Mouse (Mus musculus) cerebellum, postnatal 14 days (tissue): ENCODE data around the gene Rabgap1.
"Not testable (repeated sequence)": the region's sequence is repeated elsewhere in the genome, so short reads cannot be mapped to it uniquely, and the experiment has no call there.

Experiments used
- DNase-seq, 2 experiments: peaks; one replicate each; pipeline ENCODE4 v3.0.0; 2021; ENCODE audit warnings: mixed read lengths in 2 of 2

Gene Rabgap1

DNA sequence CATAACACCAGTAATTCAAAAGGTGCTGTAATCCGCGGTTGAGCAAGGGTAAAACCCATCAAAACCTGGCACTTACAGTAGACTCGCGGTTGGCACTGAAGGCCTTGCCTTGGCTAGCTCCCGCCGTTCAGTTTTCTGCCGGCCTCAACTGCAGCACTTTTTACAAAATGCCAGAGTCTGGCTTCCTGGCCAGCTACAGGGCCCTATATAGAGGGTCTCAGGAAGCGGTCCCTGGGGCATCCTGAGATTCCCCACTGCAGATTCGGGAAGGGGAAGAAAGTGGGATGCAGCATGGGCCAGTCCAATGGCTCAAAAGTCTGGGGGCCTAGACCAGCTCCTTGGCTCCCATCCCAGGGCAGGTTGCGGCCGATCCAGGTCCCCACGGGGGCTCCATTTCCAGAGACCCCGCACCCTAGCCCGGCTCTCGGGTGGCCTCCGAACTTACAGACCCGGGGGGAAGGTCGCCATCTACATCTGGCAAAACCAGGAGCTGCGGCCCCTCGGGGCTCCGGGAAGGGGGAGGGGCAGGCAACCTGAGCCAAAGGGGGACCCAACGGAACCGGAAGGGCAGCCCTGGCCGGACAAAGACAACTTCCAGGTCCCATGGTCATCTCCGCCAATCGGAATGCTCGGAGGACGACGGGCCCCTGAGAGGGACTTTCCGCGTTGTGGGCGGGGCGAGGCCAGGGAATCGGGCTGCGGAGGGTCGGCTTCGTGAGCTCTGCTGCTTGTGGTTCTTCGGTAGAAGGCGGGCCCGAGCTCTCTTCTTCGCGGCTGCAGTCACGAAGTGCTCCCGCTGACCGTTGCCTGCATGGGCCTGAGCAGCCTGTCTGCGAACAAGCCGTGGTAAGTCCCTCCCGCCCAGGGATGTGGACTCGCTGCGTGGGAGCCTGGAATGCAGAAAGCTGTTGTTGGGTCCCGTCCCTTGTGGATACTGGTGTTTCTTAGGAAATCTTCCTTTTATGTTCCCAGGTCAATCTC is at the start of gene Rabgap1, which contains the start of the genes Zbtb26 and Zbtb6:
TSS of gene Rabgap1 (plus strand) at position 669 of the 981 bp plus-strand sequence.
TSS of gene Zbtb26 (minus strand) at position 525 of the 981 bp plus-strand sequence.
TSS of gene Zbtb6 (minus strand) at position 561 of the 981 bp plus-strand sequence.
- DNase-seq = peak; percentile 96 to 97

DNA sequence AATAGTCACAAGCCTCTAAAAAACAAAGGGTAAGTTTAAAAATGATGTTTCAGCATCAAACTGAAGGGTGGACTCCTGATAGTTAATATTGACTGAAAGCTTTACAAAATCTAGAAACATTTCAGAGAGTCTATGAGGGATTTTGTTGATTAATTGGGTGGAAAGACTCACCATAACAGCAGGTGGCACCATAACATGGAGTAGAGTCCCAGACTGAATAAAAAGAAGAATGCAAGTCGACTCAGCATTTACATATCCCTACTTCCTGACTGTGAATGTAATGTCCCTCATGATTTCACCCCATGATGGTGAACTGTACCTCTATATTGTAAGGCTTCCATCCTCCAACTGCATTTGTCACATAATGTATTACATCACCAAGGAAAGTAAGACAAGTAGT is 47.5 kb upstream of the Rabgap1 start:
- no peak for DNase-seq

DNA sequence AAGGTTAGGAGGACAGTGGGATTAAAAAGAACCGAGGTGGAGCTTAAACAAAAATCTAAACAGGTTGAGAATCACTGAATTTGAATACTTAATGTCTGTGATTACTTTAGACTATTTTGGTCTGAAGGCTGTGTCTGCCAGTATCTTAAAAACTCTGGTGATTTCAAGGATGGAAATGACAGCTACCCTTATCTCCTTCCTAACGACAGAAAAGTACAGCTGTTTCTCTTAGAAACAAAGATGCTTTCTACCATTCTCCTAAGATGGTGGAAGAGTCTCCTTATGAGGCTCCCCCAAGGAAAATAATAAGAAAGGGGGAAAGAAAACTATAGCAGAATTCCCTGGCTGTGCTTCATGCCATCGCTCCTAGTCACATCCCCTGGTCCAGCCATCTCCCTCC is 21.2 kb upstream of the Rabgap1 start:
- DNase-seq = no peak

DNA sequence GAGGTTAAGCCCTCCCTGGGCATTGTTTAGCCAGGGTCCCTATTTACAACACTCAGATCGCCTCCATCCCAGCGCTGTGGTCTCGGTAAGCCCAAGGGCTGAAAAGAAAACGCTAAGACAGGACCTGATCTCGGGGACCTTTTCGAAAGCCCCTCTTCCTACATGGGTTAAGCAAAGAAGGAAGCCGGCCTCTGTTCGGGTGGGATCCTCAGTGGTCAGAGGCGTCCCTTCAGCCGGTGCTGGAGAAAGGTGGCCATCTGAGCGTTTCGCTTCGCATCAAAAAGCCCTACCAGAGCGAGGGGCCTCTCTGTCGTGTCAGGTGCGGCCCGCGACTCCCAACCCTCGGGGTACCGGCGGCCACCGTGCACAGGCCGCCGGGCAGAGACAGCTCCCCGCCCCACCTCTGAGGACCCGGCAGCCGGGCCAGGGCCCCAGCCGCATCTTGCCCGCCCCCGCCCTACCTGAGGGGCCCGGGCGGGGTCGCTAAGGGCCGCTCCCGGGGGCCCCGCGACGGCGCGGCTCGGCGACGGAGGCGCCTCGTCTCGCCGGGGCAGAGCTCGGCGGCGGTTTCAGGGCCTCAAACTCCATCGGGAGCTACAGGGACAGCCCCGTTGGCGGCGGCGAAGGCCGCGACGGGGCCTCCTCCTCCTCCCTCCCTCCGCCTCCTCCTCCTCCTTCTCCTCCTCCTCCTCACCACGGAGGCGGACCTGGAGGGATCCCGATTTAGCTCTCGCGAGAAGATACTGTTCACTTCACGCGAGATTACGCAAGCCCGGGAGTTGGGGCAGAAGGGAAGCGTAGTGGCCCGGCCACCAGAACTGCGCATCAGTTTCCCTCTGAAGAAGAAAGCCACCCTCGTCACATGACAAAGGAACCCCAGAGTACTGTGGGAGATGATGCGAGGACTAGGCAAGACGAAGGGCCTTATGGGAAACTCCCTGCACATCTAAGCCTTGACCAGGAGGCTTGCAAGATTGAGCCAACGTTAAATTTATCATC is 20.5 kb upstream of the Rabgap1 start, which contains the start of gene Rc3h2:
TSS of gene Rc3h2 (minus strand) at position 598 of the 999 bp plus-strand sequence.
- peak; percentile 95 to 97 for DNase-seq

DNA sequence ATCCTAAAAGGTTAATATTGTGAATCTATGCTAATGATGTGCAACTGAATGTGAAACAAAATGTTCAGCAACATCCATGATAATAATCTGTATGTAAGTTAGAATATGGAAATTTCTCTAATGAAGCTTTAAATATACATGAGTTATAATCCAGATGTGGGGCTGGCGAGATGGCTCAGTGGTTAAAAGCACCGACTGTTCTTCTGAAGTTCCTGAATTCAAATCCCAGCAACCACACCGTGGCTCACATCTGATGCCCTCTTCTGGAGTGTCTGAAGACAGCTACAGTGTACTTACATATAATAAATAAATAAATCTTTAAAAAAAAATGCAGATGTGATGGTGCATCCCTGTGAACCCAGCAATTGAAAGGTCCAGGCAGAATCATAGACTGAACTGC is 19.4 kb upstream of the Rabgap1 start:
- peak in 1 of 2 experiments; percentile 7 for DNase-seq

DNA sequence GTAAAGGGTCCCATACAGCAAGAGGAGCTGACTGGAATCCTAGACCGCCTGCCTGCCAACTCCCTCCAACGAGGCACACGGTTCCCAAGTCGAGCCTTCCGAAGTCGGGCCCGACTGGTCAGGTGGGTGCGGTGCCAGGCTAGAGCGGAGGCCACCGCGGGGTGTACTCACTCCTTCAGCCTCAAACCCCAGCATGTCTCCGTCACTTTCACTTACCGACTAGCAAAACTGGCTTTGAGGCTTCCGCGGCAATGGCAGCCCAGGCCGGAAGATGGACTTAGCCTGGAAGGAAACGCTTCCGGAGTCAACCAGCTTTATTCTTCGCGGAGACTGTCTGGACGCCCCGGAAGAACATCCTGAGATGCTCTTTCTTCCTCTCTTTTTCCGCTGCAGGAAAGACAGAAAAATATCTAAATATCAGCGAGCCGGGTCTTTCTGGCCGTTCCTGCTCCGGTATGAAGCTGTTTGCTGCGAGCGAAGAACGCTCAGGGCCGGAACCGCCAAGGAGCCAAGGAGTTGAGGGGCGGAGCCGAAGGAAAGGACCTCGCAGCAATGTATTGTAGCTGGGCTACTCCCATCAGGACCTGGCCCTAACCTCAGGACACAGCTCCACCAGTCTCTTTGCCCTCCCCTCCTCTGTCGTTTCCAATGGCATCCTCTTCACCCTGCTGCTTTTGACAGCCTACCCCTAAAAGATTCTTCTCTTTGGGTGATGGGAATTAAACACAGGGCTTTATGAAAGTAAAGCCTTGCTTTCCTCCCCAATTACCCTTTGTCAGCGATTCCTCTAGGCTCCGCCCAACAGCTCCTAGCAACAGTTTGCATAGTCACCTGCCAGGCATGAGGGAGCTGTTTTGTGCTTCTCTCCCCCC is 12.2 kb upstream of the Rabgap1 start:
- peak; percentile 85 to 88 for DNase-seq

DNA sequence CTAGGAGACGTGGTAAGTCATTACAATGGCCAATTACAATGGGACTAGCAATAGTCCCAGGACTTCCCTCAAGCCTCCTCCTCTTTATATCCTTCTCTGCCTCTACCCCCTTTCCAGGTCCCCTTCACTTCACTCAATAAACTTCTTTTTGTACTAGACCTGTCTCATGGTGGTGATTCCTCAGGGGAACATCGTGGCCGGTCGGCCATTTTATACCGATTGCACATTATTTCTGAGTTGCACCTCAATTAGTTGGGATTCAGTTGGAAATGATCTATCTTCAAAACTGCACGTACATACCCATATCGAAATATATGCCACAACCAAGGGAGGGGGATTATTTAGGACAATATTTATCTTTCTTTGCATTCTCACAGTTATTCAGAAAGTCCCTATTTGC is 11.5 kb upstream of the Rabgap1 start:
- DNase-seq = peak in 1 of 2 experiments; percentile 12

DNA sequence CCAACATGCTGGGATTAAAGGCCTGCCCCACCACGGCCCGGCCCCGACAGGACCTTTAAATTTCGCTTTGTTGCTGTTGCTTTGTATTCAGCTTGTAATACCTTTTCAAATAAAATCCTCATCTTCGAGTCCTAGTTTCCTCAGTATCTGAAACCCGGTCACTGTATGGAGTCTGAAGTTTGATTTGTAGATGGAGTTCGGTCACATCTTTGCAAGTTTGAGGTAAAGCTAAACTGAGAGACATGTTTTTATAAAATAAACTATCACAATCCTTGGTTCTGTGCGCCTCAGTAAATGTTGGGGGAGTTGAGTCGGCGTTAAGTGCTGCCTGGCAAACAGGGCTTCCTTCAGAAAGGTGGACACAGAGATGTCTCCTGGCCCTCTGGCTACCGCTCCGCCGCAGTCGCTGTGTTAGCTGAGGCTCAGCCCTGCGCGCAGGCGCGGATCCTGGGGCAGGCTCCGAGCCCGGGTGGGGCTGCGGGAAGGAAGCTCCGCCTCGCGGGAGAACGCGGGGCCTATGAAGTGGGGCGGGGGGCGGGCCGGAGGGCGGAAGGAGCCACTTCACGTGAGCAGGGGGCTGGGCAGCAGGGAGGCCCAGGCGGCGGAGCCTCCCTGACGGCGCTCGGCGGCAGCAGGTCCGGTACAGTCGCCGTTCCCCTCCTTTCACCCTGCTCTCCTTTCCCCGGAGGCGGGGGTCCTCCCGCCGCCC is 8.7 kb downstream of the Rabgap1 start:
- DNase-seq = peak; percentile 96

DNA sequence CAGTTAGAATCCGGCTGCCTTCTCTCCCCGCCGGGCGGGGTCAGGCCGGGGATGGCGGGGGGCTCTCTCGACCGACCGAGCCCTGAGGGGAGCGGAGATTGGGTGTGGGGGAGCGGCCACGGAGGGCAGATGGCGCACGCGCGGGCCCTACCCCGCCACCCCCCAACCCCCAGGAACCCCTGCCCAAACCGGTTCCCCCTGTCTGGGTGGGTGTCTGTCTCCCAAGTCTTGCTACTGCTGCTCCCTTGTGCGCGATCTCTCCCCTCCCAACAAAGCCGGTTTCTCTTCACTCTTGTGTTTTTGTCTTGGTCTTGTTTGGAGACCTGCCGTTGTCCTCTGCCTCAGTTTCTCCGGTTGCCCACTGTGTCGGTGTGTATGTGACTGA is 9.3 kb downstream of the Rabgap1 start:
- DNase-seq = no peak

DNA sequence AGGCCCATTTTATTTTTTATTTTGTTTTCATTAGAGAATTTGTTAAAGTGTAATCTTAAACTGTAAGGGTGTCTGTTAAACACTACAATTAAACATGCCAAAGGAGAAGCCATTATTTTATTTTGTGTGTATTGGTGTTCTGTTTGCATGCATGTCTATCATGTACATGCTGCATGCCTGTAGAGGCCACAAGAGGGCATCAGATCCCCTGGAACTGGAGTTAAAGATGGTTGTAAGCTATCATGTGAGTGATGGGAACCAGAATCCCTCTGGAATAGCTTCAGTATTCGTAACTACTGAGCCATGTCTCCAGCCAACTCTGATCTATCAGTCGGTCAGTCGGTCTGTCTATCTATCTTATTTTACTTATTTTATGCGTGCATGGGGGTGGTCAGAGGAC is 17.6 kb downstream of the Rabgap1 start:
- no peak for DNase-seq

DNA sequence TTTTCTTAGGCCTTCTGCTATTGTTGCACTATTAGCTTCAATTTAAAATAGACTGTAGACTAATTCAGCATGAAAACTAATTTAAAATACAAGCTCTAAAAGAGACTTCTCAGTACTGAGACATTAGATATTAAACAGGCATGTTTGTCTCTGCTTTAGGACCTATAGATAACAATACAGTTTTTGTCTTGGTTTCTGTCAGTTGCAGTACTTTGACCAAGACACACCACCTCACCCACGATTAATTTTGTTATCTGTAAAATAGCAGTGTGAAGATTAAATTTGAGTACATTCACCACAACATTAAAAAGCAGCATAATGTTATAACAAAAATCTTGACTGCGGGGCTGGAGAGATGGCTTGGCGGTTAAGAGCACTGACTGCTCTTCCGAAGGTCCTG is 23.2 kb downstream of the Rabgap1 start:
- DNase-seq = no peak

DNA sequence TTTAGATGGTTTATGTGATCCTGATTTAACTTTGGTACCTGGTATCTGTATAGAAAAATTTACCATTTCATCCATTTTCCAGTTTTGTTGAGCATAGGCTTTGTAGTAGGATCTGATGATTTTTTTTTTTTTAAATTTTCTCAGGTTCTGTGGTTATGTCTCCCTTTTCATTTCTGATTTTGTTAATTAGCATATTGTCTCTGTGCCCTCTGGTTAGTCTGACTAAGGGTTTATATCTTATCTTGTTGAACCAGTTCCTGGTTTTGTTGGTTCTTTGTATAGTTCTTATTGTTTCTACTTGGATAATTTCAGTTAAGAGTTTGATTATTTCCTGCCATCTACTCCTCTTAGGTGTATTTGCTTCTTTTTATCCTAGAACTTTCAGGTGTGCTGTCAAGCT is 36.5 kb downstream of the Rabgap1 start:
- no peak for DNase-seq

DNA sequence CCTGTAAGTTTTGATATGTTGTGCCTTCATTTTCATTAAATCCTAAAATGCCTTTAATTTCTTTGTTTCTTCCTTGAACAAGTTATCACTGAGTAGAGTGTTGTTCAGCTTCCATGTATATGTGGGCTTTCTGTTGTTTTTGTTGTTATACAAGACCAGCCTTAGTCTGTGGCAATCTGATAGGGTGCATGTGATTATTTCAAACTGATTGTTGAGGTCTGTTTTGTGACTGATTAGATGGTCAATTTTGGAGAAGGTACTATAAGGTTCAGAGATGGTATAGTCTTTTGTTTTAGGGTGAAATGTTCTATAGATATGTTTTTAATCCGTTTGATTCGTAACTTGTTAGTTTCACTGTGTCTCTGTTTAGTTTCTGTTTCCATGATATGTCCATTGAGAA is 37.0 kb downstream of the Rabgap1 start:
- no peak for DNase-seq

DNA sequence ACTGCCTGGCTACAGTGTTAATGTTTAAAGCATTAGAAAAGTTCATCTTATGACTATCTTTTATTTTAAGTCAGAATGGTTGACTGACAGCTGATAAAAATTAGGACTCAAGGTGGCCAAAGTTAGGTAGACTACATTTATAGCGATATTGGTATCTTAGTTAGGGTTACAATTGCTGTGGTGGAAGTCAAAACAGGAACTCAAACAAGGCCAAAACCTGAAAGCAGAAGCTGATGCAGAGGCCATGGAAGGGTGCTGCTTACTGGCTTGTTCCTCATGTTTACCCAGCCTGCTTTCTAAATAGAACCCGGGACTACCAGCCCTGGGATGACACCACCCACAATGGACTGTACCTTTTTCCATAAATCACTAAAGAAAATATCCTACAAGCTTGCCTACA is 41.1 kb downstream of the Rabgap1 start:
- DNase-seq = no peak

DNA sequence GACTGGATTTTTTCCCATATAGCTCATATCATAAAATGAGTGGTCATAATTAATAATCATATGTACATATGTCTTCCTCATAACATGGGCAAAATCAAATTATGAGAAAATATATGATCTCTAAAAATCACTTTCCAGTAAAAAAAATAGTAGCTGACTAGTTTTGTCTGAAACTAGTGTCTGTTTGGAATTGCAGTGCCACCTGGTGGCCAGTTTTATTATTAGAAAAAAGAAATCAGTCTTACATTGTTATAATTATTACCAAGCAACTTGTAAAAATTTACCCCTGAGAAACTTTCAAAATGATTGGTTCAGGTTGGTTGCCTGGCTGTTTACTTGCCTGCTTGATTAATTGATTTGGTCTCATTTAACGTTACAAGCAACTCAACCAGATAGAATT is 42.3 kb downstream of the Rabgap1 start:
- DNase-seq = peak; percentile 59 to 68

DNA sequence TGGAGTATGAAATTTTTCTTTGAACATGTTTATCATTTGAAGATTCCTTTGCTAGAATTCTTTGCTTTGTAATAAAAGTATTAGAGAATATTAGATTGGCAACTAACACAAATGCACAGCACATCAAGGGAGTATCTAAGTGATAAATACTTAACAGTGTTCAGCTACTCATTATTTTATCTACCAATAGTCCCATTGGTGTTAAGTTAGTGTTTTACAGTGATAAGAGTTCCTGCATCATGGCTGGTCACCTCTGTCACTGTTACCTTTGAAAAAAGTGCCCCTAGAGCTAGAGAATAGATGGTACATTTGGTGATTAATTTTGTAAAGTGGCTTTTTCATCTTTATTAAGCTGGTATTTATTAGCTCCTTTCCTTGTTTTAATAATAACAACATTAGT is 43.3 kb downstream of the Rabgap1 start:
- no peak for DNase-seq

DNA sequence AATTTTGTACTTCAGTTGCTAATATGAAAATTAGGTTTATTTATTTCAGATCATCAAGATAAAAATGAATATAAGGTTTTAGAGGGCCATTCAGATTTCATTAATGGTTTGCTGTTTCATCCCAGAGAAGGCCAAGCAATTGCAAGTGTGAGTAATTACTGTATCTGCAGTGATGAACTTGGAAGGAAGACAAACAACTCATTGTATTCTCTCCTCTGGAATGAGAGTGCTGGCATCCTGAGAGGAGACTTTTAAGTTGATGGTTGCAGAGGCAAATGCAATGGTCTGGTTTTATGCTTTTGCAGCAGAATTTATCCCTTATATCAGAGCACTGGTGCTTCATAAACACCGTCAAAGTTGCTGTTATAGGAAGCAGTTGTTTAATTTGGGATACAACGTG is 45.9 kb downstream of the Rabgap1 start:
- DNase-seq = no peak

DNA sequence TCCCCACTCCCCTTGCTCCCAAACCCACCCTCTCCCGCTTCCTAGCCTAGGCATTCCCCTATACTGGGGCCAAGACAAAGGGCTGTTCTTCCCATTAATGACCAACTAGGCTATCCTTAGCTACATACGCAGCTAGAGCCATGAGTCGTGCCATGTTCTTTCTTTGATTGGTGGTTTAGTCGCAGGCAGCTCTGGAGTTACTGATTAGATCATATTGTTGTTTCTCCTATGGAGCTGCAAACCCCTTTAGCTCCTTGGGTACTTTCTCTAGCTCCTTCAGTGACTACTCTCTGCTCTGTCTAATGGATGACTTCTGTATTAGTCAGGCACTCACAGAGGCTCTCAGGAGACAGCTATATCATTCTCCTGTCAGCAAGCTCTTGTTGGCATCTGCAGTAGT is 54.2 kb downstream of the Rabgap1 start:
- DNase-seq = no peak

DNA sequence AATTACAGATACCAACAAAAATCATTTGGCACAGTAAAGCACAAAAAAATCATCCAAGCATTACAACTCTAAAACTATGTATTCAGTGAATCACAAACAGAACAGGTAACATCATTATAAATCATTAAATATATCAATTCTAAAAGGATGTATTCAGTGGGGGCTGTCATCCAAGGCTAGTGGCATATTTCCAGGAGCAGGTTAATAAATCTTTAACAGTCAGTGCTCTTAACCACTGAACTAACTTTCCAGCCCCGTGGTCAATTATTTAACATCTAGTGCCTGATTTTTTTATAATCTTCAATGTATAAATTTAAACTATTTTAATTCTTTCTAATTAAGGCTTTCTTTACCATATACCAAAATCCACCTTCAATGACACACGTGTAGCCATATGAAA is 62.8 kb downstream of the Rabgap1 start:
- not testable (repeated sequence) for DNase-seq

DNA sequence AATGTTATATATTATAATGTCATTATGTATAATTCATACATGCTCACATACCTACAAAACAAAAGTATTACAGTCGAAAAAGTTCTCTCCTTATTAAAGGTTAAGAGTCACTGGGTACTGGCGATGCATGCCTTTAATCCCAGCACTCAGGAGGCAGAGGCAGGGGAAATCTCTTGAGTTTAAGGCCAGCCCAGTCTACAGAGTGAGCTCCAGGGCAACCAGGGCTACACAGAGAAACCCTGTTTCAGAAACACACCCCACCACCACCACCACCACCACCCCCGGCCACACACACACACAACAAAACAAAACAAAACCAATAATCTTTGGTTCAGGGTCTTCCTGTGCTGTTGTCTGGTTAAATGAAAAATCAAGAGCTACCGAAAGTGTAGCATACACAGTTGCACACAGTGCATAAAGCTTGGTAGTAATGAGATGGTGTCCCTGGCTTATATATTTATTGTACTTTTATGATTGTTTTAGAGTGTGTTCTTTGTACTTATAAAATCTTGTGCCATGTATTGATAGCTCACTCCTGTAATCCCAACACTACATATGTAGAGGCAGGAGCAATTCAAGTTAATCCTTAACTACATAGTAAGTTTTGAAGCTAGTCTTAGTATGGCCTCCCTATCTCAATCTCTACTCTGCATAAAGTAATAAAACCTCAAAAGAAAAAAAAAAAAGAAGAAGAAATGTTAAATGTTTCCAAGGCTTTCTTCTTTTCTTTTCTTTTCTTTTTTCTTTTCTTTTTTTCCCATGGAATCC is 68.2 kb downstream of the Rabgap1 start:
- no peak for DNase-seq
